Mouse (Mus musculus): ENCODE results near the gene Zfp827. TPM values are rescaled to one million over a fixed set of nuclear protein-coding genes. Genes with fewer than 3 reads are reported as not detected.

The Zfp827 gene
- polyA plus RNA-seq, 1 experiment from 2014 or later = 5.8 TPM

DNA sequence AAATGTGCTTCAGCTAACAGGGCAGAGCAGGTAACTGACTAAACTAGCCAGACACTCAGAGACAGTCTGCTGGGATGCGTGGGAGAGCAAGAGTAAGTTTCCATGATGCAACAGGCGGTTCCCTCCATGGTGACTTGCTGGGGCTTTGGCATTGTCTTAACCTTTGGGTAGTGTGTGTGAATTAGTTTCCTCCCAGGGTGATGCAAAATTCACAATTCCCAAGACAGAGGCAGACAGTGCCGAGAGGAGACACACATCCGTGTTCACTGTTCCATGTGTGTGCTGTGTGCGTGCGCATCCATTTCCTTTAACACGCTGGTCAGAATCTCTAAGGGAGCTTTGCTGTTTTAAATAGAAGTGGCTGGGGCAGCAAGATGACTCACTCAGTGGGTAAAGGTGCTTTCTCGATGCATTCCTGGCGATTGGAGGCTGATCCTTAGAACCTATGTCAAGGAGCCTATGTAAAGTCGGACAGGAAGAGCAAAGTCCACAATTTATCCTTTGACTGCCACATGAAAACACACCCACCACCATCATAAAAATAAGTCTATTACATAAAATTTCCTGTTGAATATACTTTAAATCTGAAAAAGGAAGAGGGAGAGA is 127.4 kb downstream of the Zfp827 start:
- Histone ChIP-seq H3K27me3 (ENCODE audit: insufficient read depth, poor library complexity, severe bottlenecking) (no peaks in the 10 kb centered on the region), H3K4me1 (peaks cover 5% of the 10 kb centered on the region; the same call in 1 of the 2 replicates), H3K4me3 (no peak overlapping the region), H3K9me3 (no peaks in the 10 kb centered on the region), H3K36me3 (peaks cover 47% of the 10 kb centered on the region), H3K27ac (no peak overlapping the region)
- DNase-seq (ENCODE audit: low spot score) = no peak
- WGBS = 91% methylated on average over 10 of the region's 10 CpGs

GRCm38 (mm10) chr8:79157366-79157765 is 129.1 kb downstream of the Zfp827 start:
- DNase-seq (ENCODE audit: low spot score) = no peak

GRCm38 (mm10) chr8:79158357-79158756 is 130.1 kb downstream of the Zfp827 start:
- no peaks in the 10 kb centered on the region for H3K9me3 ChIP-seq
- H3K4me3 ChIP-seq = no peak overlapping the region
- H3K27ac ChIP-seq = no peak overlapping the region
- 40% methylated on average over 2 of the region's 2 CpGs for WGBS
- peaks cover 40% of the 10 kb centered on the region; the same call in 1 of the 2 replicates for H3K36me3 ChIP-seq
- peaks cover 22% of the 10 kb centered on the region for H3K4me1 ChIP-seq
- no peak for DNase-seq (ENCODE audit: low spot score)
- H3K27me3 ChIP-seq (ENCODE audit: insufficient read depth, poor library complexity, severe bottlenecking) = no peaks in the 10 kb centered on the region

More at GRCm38 (mm10) chr8:79157366-79157765, 129.1 kb downstream of the Zfp827 start:
- Histone ChIP-seq H3K27me3 (ENCODE audit: insufficient read depth, poor library complexity, severe bottlenecking) (no peaks in the 10 kb centered on the region), H3K9me3 (no peaks in the 10 kb centered on the region), H3K4me3 (no peak overlapping the region), H3K36me3 (peaks cover 46% of the 10 kb centered on the region), H3K27ac (no peak overlapping the region), H3K4me1 (peaks cover 15% of the 10 kb centered on the region; the same call in 1 of the 2 replicates)
- 71% methylated on average over 4 of the region's 4 CpGs for WGBS

GRCm38 (mm10) chr8:79159397-79159796 is 131.2 kb downstream of the Zfp827 start:
- H3K27ac ChIP-seq = no peak overlapping the region
- H3K9me3 ChIP-seq = no peaks in the 10 kb centered on the region
- 90% methylated on average over 9 of the region's 9 CpGs for WGBS
- no peak for DNase-seq (ENCODE audit: low spot score)
- H3K4me1 ChIP-seq = peaks cover 27% of the 10 kb centered on the region
- no peak overlapping the region for H3K4me3 ChIP-seq
- no peaks in the 10 kb centered on the region for H3K27me3 ChIP-seq (ENCODE audit: insufficient read depth, poor library complexity, severe bottlenecking)
- peaks cover 32% of the 10 kb centered on the region; the same call in 1 of the 2 replicates for H3K36me3 ChIP-seq

DNA sequence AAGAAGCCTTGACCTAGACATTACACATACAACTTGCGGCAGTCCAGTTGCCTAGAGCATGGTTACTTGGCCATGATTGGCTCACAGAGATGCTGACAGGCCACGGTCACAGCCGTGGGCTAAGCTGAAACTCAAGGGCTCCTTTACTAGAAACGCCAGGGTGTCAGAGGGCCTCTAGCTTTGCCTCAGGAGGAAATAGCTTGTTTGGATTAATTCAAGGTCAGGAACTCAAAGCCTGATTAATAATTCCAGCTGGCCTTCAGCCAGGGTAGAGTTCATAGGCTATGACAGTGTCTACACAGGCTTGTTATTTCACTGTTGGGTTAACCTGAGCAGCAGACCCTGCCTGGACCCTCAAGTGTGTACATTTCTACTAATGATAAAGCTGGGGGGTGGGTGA is 132.1 kb downstream of the Zfp827 start:
- Histone ChIP-seq H3K27ac (no peak overlapping the region), H3K4me3 (no peak overlapping the region), H3K27me3 (ENCODE audit: insufficient read depth, poor library complexity, severe bottlenecking) (no peaks in the 10 kb centered on the region), H3K9me3 (no peaks in the 10 kb centered on the region), H3K36me3 (peaks cover 33% of the 10 kb centered on the region; the same call in 1 of the 2 replicates), H3K4me1 (peaks cover 27% of the 10 kb centered on the region)
- no peak for DNase-seq (ENCODE audit: low spot score)
- WGBS = 78% methylated on average over 4 of the region's 4 CpGs

- no peak overlapping the region for H3K27ac ChIP-seq
- 79% methylated on average over 4 of the region's 4 CpGs for WGBS
These were observed 133.0 kb downstream of the Zfp827 start for GRCm38 (mm10) chr8:79161172-79161778.

DNA sequence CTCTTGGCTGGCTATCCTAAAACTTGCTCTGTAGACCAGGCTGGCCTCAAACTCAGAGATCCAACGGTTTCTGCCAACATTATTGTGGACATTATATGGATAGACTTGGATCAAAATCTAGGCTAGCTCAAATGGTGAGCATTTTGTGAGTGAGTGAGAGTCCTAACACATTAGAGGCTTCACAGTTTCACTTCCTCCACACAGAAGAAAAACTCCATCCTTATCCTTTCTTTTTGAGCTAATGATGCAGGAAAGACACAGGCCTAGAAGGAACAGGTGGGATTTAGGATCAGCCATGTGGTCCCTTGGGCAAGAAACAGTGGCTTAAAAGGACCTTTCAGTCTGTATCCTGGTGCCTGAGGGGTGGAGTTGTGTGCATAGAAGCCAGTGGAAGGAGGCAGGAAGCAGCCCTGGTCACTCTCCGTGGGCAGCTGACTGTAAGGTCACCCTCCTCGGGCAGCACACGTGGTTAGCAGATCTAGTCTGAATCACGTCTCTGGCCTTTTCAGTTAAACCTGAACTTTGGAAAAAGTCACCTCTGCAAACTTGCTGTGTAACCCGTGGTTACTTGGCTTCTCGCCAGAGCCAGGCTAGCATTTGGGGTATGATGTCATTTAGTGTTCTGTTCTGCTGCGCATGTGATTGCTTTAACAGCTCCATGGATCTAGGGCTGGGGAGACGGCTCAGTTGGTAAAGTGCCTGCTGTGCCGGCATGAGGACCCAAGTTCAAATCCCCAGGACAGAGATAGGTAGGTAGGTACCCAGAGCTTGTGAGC is 134.5 kb downstream of the Zfp827 start:
- Histone ChIP-seq H3K9me3 (no peaks in the 10 kb centered on the region), H3K27ac (peak overlapping the region; percentile 36; the same call in 1 of the 2 replicates), H3K27me3 (ENCODE audit: insufficient read depth, poor library complexity, severe bottlenecking) (no peaks in the 10 kb centered on the region), H3K36me3 (peaks cover 27% of the 10 kb centered on the region; the same call in 1 of the 2 replicates), H3K4me1 (peaks cover 27% of the 10 kb centered on the region), H3K4me3 (no peak overlapping the region)
- WGBS = 56% methylated on average over 10 of the region's 10 CpGs
- DNase-seq (ENCODE audit: low spot score) = no peak

More at GRCm38 (mm10) chr8:79161172-79161778, 133.0 kb downstream of the Zfp827 start:
- H3K9me3 ChIP-seq = no peaks in the 10 kb centered on the region
- H3K4me1 ChIP-seq = peaks cover 27% of the 10 kb centered on the region
- peaks cover 41% of the 10 kb centered on the region; the same call in 1 of the 2 replicates for H3K36me3 ChIP-seq
- H3K27me3 ChIP-seq (ENCODE audit: insufficient read depth, poor library complexity, severe bottlenecking) = no peaks in the 10 kb centered on the region
- DNase-seq (ENCODE audit: low spot score) = no peak
- H3K4me3 ChIP-seq = no peak overlapping the region

DNA sequence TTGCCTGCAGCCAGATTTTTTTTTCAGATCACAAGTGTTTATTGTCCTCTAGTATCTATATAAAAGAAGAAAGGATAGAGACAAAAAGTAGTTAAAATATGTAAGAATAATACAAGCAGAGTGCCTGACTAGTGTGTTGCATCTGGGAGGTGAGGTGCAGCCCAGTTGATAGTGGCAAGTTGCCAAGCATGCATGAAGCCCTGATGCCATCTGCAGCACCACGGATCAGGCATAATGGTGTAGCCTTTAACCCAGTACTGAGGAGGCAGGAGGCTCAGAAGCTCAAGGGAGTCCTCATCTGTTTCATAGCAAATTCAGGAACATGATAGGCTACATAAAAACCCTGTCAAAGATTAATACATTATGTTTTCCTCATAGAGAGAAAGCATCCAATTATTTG is 136.1 kb downstream of the Zfp827 start:
- Histone ChIP-seq H3K4me1 (peaks cover 26% of the 10 kb centered on the region), H3K4me3 (no peak overlapping the region), H3K27me3 (ENCODE audit: insufficient read depth, poor library complexity, severe bottlenecking) (no peaks in the 10 kb centered on the region), H3K27ac (no peak overlapping the region), H3K9me3 (no peaks in the 10 kb centered on the region), H3K36me3 (peaks cover 21% of the 10 kb centered on the region; the same call in 1 of the 2 replicates)
- 49% methylated on average over 1 of the region's 1 CpGs for WGBS
- DNase-seq (ENCODE audit: low spot score) = no peak

- no peak overlapping the region for H3K27ac ChIP-seq
- H3K27me3 ChIP-seq (ENCODE audit: insufficient read depth, poor library complexity, severe bottlenecking) = no peaks in the 10 kb centered on the region
- no peaks in the 10 kb centered on the region for H3K9me3 ChIP-seq
- H3K4me1 ChIP-seq = peaks cover 26% of the 10 kb centered on the region
- DNase-seq (ENCODE audit: low spot score) = no peak
- H3K4me3 ChIP-seq = no peak overlapping the region
- 90% methylated on average over 3 of the region's 3 CpGs for WGBS
- peaks cover 16% of the 10 kb centered on the region; the same call in 1 of the 2 replicates for H3K36me3 ChIP-seq
These were observed 137.0 kb downstream of the Zfp827 start for GRCm38 (mm10) chr8:79165276-79165675.

DNA sequence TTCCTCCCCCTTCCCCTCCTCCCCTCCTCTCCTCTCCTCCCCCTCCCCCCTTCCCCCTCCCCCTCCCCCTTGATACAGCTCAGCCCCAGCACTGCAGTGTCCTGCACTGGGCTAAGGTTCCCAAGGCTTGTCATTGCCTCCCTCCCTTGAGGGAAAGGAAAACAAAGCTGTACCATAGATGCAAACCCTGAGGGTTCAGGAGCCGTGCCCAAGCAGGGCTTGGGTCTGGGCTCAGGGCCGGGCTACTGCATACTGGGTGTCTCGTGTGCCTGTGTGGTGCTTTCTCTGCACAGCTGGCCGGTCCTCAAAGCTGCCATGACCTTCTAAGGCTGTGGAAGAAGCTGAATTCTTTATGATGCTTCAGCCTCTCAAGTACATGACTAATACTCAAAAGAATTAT is 145.4 kb downstream of the Zfp827 start:
- 46% methylated on average over 4 of the region's 4 CpGs for WGBS
- H3K36me3 ChIP-seq = peaks cover 23% of the 10 kb centered on the region
- H3K4me3 ChIP-seq = no peak overlapping the region
- H3K27me3 ChIP-seq (ENCODE audit: insufficient read depth, poor library complexity, severe bottlenecking) = no peaks in the 10 kb centered on the region
- no peak for DNase-seq (ENCODE audit: low spot score)
- peak overlapping the region; percentile 62 for H3K27ac ChIP-seq
- no peaks in the 10 kb centered on the region for H3K9me3 ChIP-seq
- H3K4me1 ChIP-seq = peaks cover 15% of the 10 kb centered on the region

DNA sequence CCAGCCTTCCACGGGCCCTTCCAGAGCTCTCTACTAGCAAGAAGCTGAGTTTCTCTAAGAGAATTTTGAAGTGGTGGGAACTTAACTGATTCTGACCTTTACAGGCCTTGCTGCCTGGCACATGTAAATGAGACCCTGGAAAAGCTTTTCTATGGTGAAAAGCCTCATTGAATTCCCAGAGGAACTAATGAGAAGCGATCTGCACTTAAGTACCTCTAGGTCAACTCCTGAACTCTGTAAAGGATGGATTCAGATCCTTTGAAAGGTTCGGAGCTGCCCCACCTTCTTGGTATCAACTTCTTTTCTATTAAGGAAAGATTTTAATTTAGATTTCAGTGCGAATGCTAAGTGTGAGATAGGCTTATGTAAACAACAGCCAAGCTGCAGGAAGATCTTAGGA is 147.8 kb downstream of the Zfp827 start:
- Histone ChIP-seq H3K27me3 (ENCODE audit: insufficient read depth, poor library complexity, severe bottlenecking) (no peaks in the 10 kb centered on the region), H3K4me1 (peaks cover 15% of the 10 kb centered on the region), H3K4me3 (no peak overlapping the region), H3K36me3 (peaks cover 47% of the 10 kb centered on the region), H3K9me3 (no peaks in the 10 kb centered on the region), H3K27ac (no peak overlapping the region)
- DNase-seq (ENCODE audit: low spot score) = no peak
- WGBS = 54% methylated on average over 4 of the region's 4 CpGs

- Histone ChIP-seq H3K9me3 (no peaks in the 10 kb centered on the region), H3K4me3 (no peak overlapping the region), H3K27ac (no peak overlapping the region), H3K27me3 (ENCODE audit: insufficient read depth, poor library complexity, severe bottlenecking) (no peaks in the 10 kb centered on the region), H3K4me1 (no peaks in the 10 kb centered on the region), H3K36me3 (peaks cover 82% of the 10 kb centered on the region)
- WGBS = 89% methylated on average over 6 of the region's 6 CpGs
- DNase-seq (ENCODE audit: low spot score) = no peak
These were observed 151.4 kb downstream of the Zfp827 start for GRCm38 (mm10) chr8:79179678-79180077.

- no peak for DNase-seq (ENCODE audit: low spot score)
- no peak overlapping the region for H3K27ac ChIP-seq
- 82% methylated on average over 7 of the region's 7 CpGs for WGBS
- H3K4me3 ChIP-seq = no peak overlapping the region
- H3K4me1 ChIP-seq = peaks cover 10% of the 10 kb centered on the region
- H3K27me3 ChIP-seq (ENCODE audit: insufficient read depth, poor library complexity, severe bottlenecking) = no peaks in the 10 kb centered on the region
- no peaks in the 10 kb centered on the region for H3K9me3 ChIP-seq
- peaks cover 99% of the 10 kb centered on the region for H3K36me3 ChIP-seq
These were observed 157.3 kb downstream of the Zfp827 start for GRCm38 (mm10) chr8:79185488-79185887.
